23 mouse cellular contexts compared by ENCODE assay signal in the genomic region with DNA sequence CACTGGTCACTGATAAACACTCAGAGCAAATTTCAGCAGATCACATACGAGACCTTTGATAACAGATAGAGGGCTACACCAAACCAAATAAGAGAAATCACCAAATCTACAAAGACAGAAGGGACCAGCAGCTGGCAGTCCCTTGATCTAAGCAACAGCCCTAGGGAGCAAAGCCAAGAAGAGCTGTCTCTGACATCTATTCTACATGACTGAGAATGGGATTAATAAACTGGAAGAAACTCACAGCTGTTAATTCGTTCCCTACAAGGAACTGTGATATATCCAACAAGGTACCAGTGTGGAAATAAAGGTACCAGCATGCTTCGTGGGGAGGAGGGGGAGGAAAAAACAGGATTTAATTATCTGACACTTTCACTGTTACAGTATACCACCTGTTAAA.
A peak's percentile ranks its signal among the peaks of the same experiment; 100 is the strongest.
DNase-seq lines count a peak whose midpoint lies in the region; ATAC-seq and TF ChIP-seq lines count a peak whose summit lies in the region.
"Had no signal": no experiment of that assay in that cellular context is flagged by ENCODE, and none has a peak within 500 bp of the region (broad histone marks: within the 10 kb centered on the region; RNA-seq: fewer than 3 reads in every experiment).

No protein-coding gene starts in this region.

- no peak for ATAC-seq in heart, embryonic 11.5 days (replicated peaks; ENCODE audit: insufficient number of reproducible peaks, low FRiP score, low TSS enrichment)
- ATAC-seq in forebrain, postnatal 0 days = peak; percentile 47
- ATAC-seq: CD4-positive, CD25-positive, alpha-beta regulatory T cell, adult 4 months; inflammation-experienced regulatory T-cells, adult 6 months; midbrain, embryonic 13.5 days had no signal

- WGBS in heart, embryonic 11.5 days (ENCODE audit: insufficient replicate concordance) = 55% methylated on average over 3 of the region's 3 CpGs
- WGBS in forebrain, postnatal 0 days = 41% methylated on average over 3 of the region's 3 CpGs

- no peaks in the 10 kb centered on the region for H3K27me3 ChIP-seq in heart, embryonic 11.5 days (ENCODE audit: control insufficient read depth, insufficient read depth, low read length)
- no peaks in the 10 kb centered on the region for H3K27me3 ChIP-seq in forebrain, postnatal 0 days (ENCODE audit: insufficient read depth, low read length)
- H3K27me3 ChIP-seq: embryonic facial prominence, embryonic 13.5 days; limb, embryonic 15.5 days; midbrain, embryonic 13.5 days had no signal

- H3K4me2 ChIP-seq in heart, embryonic 11.5 days = no peak overlapping the region
- H3K4me2 ChIP-seq in forebrain, postnatal 0 days (ENCODE audit: low read depth) = no peak overlapping the region
- H3K4me2 ChIP-seq: embryonic facial prominence, embryonic 13.5 days; limb, embryonic 15.5 days; lung, embryonic 14.5 days; midbrain, embryonic 13.5 days had no signal

- H3K36me3 ChIP-seq in heart, embryonic 11.5 days (ENCODE audit: control insufficient read depth, insufficient read depth, low read length) = no peaks in the 10 kb centered on the region
- no peaks in the 10 kb centered on the region for H3K36me3 ChIP-seq in forebrain, postnatal 0 days (ENCODE audit: insufficient read depth)
- H3K36me3 ChIP-seq: embryonic facial prominence, embryonic 13.5 days; hindbrain, embryonic 10.5 days; limb, embryonic 15.5 days had no signal

- 0 out of 2 replicates have a peak overlapping the region, but pooled peaks have one; percentile 35 for H3K27ac ChIP-seq in heart, embryonic 11.5 days (ENCODE audit: low read depth, low read length)
- peak overlapping the region; percentile 0; the same call in 1 of the 2 replicates for H3K27ac ChIP-seq in layer of hippocampus, adult 2 months
- no peak overlapping the region for H3K27ac ChIP-seq in forebrain, postnatal 0 days (ENCODE audit: low read depth, low read length)
- H3K27ac ChIP-seq: embryonic facial prominence, embryonic 13.5 days; hindbrain, embryonic 10.5 days; left cerebral cortex, adult 2 months; limb, embryonic 15.5 days; liver, embryonic 14.5 days; midbrain, embryonic 13.5 days had no signal

- no peak for TF ChIP-seq CTCF in layer of hippocampus, adult 2 months (conservative IDR thresholded peaks at IDR 0.05)
- no peak for TF ChIP-seq CTCF in forebrain, postnatal 0 days (IDR thresholded peaks at IDR 0.05; ENCODE audit: low read depth)

- H3K9me3 ChIP-seq in heart, embryonic 11.5 days (replicated peaks; ENCODE audit: control insufficient read depth, low read length) = no peaks in the 10 kb centered on the region; the same call in 1 of the 2 replicates
- H3K9me3 ChIP-seq in forebrain, postnatal 0 days (ENCODE audit: low read length) = no peaks in the 10 kb centered on the region
- H3K9me3 ChIP-seq: embryonic facial prominence, embryonic 13.5 days; hindbrain, embryonic 10.5 days; limb, embryonic 15.5 days had no signal

- H3K4me3 ChIP-seq in heart, embryonic 11.5 days (ENCODE audit: low read depth, low read length) = no peak overlapping the region
- H3K4me3 ChIP-seq in layer of hippocampus, adult 2 months = no peak overlapping the region
- H3K4me3 ChIP-seq in forebrain, postnatal 0 days (ENCODE audit: low read depth, low read length) = no peak overlapping the region
- H3K4me3 ChIP-seq: embryonic facial prominence, embryonic 13.5 days; hindbrain, embryonic 10.5 days; left cerebral cortex, adult 2 months; limb, embryonic 15.5 days; midbrain, embryonic 13.5 days had no signal

- intact Hi-C loops in heart, postnatal 10 days (cut with DNase I) = no loop called here

- H3K4me1 ChIP-seq in heart, embryonic 11.5 days (ENCODE audit: control insufficient read depth, insufficient read depth, low read length) = peaks cover 14% of the 10 kb centered on the region
- H3K4me1 ChIP-seq in forebrain, postnatal 0 days (ENCODE audit: insufficient read depth) = no peaks in the 10 kb centered on the region
- H3K4me1 ChIP-seq: embryonic facial prominence, embryonic 13.5 days; hindbrain, embryonic 10.5 days; limb, embryonic 15.5 days had no signal

- no peak overlapping the region for H3K9ac ChIP-seq in heart, embryonic 11.5 days (ENCODE audit: low read depth, low read length)
- no peak overlapping the region for H3K9ac ChIP-seq in forebrain, postnatal 0 days
- H3K9ac ChIP-seq: embryonic facial prominence, embryonic 13.5 days; limb, embryonic 15.5 days; liver, embryonic 14.5 days; lung, embryonic 14.5 days; midbrain, embryonic 13.5 days had no signal

- DNase-seq in cerebellum, postnatal 14 days = peak; percentile 33 to 51
- no peak for DNase-seq in cerebellum, postnatal 25 days
- no peak for DNase-seq in heart, postnatal 10 days
- peak in 1 of 2 experiments; percentile 30 for DNase-seq in layer of hippocampus, adult 2 months (ENCODE audit: low spot score in 2 of 2)
- no peak for DNase-seq in layer of hippocampus, postnatal 14 days (ENCODE audit: low spot score in 2 of 2)
- peak; percentile 15 for DNase-seq in forebrain, postnatal 0 days
- no peak for DNase-seq in right cerebral cortex, adult 18-20 months
- DNase-seq: adrenal gland, postnatal 14 days; cerebellum, adult 9-10 months; gastrocnemius, postnatal 10 days; kidney, adult 18-20 months; lung, embryonic 14.5 days; right cerebral cortex, postnatal 4 days; thymus, postnatal 25 days had no signal

Comparison
In these comparisons a context has a peak if more than half of its experiments do, and no peak if none do; other contexts are left out.
1. DNase-seq: peak in cerebellum, postnatal 14 days (2 of 2) and forebrain, postnatal 0 days (single experiment); none in cerebellum, postnatal 25 days (0 of 2), heart, postnatal 10 days (0 of 2), layer of hippocampus, postnatal 14 days (0 of 2) and right cerebral cortex, adult 18-20 months (single experiment).